Mouse (Mus musculus) cerebellum, postnatal 14 days (tissue): Measurements from ENCODE around the gene Smc3.
"Not testable (repeated sequence)": the region's sequence is repeated elsewhere in the genome, so short reads cannot be mapped to it uniquely, and the experiment has no call there.

Source experiments
- DNase-seq, 2 experiments: peaks; one replicate each; pipeline ENCODE4 v3.0.0; 2021; ENCODE audit warnings: mixed read lengths in 2 of 2

The Smc3 gene

GRCm38 (mm10) chr19:53577025-53577800, 23.0 kb upstream of the Smc3 start:
- no peak for DNase-seq

DNA sequence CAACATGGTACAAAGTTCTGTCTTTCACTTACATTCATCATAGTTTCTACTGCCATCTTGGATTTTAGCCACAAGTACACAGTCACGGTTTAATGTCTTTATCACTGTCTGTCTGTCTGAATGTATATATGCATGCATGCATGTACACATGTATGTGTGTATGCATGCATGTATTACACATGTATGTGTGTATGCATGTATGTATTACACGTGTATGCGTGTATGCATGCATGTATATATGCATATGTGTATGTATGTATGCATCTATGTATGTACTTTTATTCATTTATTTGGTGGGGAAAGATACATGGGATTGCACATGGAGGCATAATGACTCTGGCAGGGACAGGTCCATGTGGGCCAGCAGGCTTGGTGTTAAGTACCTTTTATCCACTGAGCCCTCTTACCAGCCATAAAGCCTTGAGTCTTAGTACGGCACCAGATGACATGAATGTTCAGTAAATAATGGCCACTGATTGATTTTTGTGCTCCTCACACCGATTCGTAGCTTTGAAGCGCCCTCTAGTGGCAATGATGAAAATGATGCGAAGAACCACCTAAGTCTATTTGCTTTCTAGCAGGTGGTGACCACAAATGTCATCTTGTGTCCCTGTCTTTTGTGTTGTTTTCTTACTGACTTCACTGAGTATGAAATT, 21.5 kb upstream of the Smc3 start:
- DNase-seq: peak; percentile 85 to 88

GRCm38 (mm10) chr19:53580271-53580670, 19.9 kb upstream of the Smc3 start:
- DNase-seq: not testable (repeated sequence)

DNA sequence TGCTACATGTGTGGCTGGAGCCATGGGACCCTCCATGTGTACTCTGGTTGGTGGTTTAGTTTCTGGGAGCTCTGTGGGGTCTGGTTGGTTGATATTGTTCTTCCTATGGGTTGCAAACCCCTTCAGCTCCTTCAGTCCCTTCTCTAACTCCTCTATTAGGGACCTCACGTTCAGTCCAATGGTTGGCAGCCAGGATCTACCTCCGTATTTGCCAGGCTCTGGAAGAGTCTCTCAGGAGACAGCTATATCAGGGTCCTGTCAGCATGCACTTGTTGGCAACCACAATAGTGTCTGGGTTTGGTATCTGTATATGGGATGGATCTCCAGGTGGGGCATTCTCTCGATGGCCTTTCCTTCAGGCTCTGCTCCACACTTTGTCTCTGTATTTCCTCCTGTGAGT, 12.5 kb upstream of the Smc3 start:
- not testable (repeated sequence) for DNase-seq

DNA sequence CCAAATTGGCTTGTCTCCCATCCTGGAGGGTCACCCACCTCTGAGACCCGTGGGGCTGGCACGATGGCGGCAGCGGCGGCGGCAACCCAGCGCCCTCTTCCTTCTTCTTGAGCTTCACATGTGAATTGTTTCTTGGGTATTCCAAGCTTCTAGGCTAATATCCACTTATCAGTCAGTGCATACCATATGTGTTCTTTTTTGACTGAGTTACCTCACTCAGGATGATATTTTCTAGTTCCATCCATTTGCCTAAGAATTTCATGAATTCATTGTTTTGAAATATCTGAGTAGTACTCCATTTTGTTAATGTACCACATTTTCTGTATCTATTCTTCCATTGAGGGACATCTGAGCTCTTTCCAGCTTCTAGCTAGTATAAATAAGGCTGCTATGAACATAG, 11.2 kb upstream of the Smc3 start, which contains the start of gene Nutf2-ps1:
Gene Nutf2-ps1 (minus strand): TSS at position 101 of the 400 bp plus-strand sequence.
- DNase-seq: not testable (repeated sequence)

DNA sequence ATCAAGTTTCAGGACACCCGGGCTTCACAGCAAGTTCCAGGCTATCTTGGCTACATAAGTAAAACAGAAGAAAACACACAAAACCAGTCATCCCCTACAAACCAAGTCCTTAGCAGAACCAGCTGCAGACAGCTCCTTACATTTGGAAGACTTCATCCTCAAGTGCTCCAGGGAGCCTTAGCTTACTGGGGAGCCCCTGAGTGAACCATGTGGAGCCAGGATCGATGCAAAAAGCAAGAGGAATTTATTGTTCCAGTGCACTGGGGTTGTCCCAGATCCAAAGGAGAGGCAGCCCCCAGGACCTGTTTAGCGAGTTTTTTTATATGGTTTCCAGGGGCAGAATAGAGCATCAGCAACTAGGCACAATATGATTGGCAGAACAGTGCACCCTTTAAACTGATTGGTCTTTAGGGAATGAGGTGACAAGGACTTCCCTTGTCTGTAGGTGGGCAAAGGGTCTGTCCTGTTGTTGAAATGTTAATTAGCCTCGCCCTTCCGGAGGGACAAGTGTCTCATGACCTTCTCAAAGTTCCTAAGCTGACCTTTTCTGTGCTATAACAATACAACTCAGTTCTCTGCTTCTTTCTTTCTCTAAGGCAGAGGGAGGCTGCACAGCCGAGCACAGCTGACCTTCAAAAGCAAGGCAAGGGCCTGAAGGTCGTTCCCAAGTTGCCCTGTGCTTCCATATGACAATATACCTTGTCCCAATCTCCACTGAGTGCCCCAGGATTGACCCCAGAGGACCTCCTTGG, 3.3 kb upstream of the Smc3 start:
- no peak for DNase-seq

- peak; percentile 77 to 80 for DNase-seq
These were observed 558 bp downstream of the Smc3 start for GRCm38 (mm10) chr19:53600549-53601362.

- DNase-seq: no peak
These were observed 1.1 kb downstream of the Smc3 start for GRCm38 (mm10) chr19:53601363-53601655.

- peak; percentile 54 to 59 for DNase-seq
These were observed 8.7 kb downstream of the Smc3 start for GRCm38 (mm10) chr19:53608921-53609320.

- no peak for DNase-seq
These were observed 21.5 kb downstream of the Smc3 start for GRCm38 (mm10) chr19:53621681-53622080.

GRCm38 (mm10) chr19:53638041-53638440, 37.8 kb downstream of the Smc3 start:
- DNase-seq: no peak

GRCm38 (mm10) chr19:53638727-53639126, 38.5 kb downstream of the Smc3 start:
- no peak for DNase-seq

DNA sequence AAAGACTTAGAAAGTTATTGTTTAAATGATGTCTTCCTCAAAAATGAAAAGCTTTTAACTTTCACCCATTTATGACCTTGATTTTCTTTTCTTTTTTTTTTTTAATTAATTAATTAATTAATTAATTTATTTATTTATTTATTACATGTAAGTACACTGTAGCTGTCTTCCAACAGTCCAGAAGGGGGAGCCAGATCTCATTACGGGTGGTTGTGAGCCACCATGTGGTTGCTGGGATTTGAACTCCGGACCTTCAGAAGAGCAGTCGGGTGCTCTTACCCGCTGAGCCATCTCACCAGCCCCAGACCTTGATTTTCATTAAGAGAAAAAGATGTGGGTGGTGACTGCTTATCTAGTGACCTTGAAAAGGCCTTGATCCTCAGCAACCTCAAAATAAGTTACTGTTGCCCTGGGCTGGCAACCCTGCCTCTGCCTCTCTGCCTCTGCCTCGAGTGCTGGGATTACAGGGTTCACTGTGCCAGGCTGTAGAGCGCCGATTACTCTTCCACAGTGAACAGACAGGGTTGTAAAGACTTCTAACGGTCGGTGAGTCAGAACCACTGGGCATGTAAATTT, 43.9 kb downstream of the Smc3 start:
- DNase-seq: peak; percentile 20 to 29

DNA sequence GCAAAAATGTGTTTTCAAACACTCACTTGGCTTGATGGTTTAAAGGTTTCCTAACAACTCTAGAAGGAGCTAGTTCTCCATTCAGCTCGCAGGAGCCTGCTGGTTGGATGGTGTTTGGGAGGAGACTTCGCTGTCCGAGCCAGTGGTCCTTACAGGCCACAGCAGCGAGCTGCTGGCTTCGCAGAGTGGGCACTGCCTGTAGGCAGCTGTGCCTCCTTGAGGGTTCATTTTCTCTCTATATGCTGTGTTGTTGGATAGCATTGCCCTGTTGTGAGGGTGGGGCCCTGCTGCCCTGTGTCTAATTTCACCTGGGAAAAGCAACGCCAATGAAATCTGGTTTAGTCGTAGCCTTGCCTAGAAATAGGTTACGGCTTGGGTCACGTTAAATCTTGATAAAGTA, 47.1 kb downstream of the Smc3 start:
- no peak for DNase-seq

GRCm38 (mm10) chr19:53648056-53648455, 47.9 kb downstream of the Smc3 start:
- DNase-seq: no peak

- DNase-seq: peak; percentile 85 to 86
These were observed 48.6 kb downstream of the Smc3 start for GRCm38 (mm10) chr19:53648802-53649236.

- peak; percentile 30 to 44 for DNase-seq
These were observed 49.2 kb downstream of the Smc3 start for GRCm38 (mm10) chr19:53649361-53649760.

- DNase-seq: no peak
These were observed 49.6 kb downstream of the Smc3 start for GRCm38 (mm10) chr19:53649802-53650201.

GRCm38 (mm10) chr19:53650921-53651320, 50.7 kb downstream of the Smc3 start:
- no peak for DNase-seq

GRCm38 (mm10) chr19:53652267-53652666, 52.1 kb downstream of the Smc3 start:
- no peak for DNase-seq

DNA sequence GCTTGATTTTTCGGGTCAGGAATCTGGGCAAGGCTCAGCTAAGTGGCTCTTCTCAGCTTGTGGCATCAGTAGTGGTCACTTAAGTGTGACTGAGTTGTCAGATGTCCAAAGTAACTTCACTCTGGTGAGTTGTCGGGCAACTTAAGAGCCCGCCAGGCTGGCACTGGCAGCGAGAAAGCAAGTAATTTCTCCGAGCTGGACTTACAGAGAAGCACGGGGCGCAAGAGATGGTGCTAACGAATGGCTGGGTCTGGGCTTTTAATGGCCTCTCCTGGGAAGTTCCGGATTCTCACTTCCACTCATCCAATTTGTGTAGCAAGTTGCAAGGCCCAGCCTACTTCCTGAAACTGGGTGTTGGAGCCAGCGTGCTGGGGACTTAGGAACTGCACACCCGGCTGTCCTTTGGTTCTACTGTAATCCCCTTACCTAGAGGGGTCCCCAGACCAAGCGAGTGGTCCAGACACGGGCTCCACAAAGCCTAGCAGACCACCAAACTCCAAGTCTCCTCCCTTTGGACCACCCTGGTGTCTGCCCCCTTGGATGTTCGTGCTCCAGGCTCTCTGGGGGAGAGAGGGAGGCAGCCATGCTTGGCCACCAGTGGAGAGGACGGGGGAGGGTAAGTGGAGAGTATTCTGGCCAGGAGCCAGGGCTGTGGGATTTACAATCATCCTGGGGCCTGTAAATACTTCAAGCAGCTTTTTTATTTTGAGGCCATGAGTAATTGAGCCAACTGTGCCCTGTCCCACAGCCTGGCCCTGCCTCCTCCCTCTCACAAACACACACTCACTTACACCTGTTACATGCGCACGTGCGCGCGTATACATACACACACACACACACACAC, 53.6 kb downstream of the Smc3 start:
- DNase-seq: peak in 1 of 2 experiments; percentile 29
